Mouse (Mus musculus): Measurements from ENCODE around the gene Olfr166. TPM values are rescaled to one million over a fixed set of nuclear protein-coding genes. Genes with fewer than 3 reads are reported as not detected.
"Not testable (repeated sequence)": the region's sequence is repeated elsewhere in the genome, so short reads cannot be mapped to it uniquely, and the experiment has no call there.

Olfr166 gene
- total RNA-seq (2021), result not detected
- long read RNA-seq, experiment 1, result 0 reads
- long read RNA-seq, experiment 2, result 0 reads

DNA sequence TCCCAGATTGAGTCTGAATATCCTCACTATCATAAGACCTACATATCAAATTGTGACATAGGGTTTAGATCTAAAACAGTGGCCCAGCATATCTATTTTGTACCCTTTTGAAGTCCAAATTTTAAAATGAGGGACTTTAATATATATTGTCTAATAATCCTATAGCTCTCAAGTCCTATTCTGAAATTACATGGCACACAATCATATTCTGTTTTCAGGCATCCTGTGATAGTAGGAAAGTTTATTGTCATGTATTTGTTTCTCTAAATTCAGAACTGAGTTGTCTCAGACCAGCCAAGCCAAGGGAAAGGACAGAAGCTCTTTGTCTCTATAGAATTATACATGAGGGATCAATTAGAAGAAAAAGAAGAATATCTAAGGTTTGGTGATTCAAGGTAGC, at the start of gene Olfr166:
Gene Olfr166, plus strand, starts transcription at position 301 of the 400 bp plus-strand sequence.
- DNase-seq (ENCODE audit: low spot score in 2 of 2), result no peak
- intact Hi-C loops (cut with DNase I), result no loop called here

DNA sequence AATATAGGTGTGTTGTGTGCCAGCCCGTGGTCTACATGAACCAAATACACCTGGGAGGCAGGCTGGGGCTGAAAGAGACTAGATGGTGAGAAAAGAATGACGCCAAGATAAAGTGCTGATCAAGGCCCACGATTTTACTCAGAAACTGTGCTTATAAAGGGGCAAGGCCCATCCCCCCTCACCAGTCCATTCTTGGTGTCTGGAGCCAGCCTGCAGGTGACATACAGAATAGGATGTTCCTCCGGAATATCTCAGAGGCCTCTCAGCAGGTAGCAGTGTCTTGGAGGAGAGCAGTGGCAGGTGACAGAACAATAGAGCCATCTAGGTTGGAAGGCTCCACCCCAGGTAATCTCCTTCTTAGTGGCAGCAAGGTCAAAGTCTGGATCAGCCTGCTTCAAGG, 24.8 kb upstream of the Olfr166 start:
- intact Hi-C loops (cut with DNase I); DNase-seq (ENCODE audit: low spot score in 2 of 2): not testable (repeated sequence)

DNA sequence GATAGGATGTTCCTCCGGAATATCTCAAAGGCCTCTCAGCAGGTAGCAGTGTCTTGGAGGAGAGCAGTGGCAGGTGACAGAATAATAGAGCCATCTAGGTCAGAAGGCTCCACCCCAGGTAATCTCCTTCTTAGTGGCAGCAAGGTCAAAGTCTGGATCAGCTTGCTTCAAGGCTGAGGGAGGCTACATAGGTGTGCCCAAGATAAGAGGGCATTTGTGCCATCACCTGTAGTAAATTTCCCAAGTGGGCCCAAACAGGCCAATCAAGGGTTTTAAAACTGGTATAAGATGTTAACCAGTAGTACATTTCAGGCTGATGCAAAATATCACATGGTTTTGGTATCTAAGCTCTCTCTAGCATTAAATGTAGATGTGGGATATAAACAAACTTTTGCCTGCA, 19.1 kb upstream of the Olfr166 start:
- DNase-seq (ENCODE audit: low spot score in 2 of 2), result no peak
- intact Hi-C loops (cut with DNase I), result no loop called here

DNA sequence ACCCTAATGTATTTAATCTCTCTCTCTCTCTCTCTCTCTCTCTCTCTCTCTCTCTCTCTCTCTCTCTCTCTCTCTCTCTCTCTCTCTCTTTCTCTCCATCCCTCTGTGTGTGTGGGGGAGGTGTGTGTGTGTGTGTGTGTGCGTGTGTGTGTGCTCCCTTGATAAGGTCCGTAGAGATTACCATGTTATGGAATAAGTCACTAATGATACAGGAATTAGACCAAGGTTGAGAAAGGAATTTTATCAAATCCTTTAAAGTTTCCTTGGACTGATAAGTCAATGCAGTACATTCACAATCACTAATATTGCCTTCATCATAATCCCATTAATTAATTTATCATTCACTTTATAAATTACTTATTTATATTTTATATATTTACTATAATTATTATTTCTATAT, 38.7 kb downstream of the Olfr166 start, which contains the start of gene Olfr167:
Gene Olfr167, minus strand, starts transcription at position 101 of the 400 bp plus-strand sequence.
- no peak for DNase-seq (ENCODE audit: low spot score in 2 of 2)
- intact Hi-C loops (cut with DNase I), result no loop called here

DNA sequence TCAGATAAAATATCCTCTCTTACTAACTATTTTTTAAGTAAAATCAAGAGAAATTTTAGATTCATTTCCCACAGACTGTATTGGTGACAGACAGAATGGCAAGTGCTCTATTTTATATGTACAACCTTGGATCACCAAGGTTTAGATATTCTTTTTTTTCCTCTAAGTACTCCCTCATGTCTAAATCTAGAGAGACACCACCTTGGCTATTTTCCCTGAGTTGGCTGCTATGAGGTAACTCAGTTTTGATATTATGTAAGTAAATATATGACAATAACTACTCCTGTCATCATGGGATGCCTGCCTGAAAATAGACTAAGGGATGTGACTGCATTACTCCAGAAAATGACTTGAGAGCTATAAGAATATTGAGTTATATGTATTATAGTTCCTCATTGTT, 52.0 kb downstream of the Olfr166 start, which contains the start of gene Olfr168:
Gene Olfr168, minus strand, starts transcription at position 101 of the 400 bp plus-strand sequence.
- DNase-seq (ENCODE audit: low spot score in 2 of 2), result no peak
- intact Hi-C loops (cut with DNase I), result no loop called here

Other genes starting within 250 kb of the Olfr166 start
- not detected for gene Olfr164, start 169.6 kb upstream of the Olfr166 start, total RNA-seq (2021)
- not detected for gene Olfr165, start 60.6 kb upstream of the Olfr166 start, total RNA-seq (2021)
- gene Olfr167, start 38.6 kb downstream of the Olfr166 start, total RNA-seq (2021), result not detected
- gene Olfr168, start 51.9 kb downstream of the Olfr166 start, total RNA-seq (2021), result not detected
- gene Olfr169, start 88.1 kb downstream of the Olfr166 start, total RNA-seq (2021), result not detected
- gene Olfr170, start 128.2 kb downstream of the Olfr166 start, total RNA-seq (2021), result not detected
- not detected for gene Olfr171, start 146.2 kb downstream of the Olfr166 start, total RNA-seq (2021)
- gene Lamp3, start 222.7 kb downstream of the Olfr166 start, total RNA-seq (2021), result under 1 TPM in 1 of 2 experiments, not detected in 1; 0.11 TPM

Measured in left cerebral cortex, postnatal 14 days (tissue).